Mouse (Mus musculus) forebrain, postnatal 0 days (tissue): Measurements from ENCODE around the gene Isyna1. TPM values are rescaled to one million over a fixed set of nuclear protein-coding genes. Genes with fewer than 3 reads are reported as not detected.

Experiments
- ATAC-seq: fragments of 200-750 bp; cut with Nextera tagmentation; 2 replicates; pipeline ENCODE4 v1.8.0; 2017; ENCODE audit warnings: mild to moderate bottlenecking, moderate library complexity
- DNase-seq: peaks from one replicate; pipeline ENCODE4 v3.0.0-alpha.2; 2015
- H3K27ac ChIP-seq: fragments of 300-500 bp; sonication (generic); 2 replicates; pipeline ENCODE4 v1.5.1; 2014; ENCODE audit warnings: low read depth, mild to moderate bottlenecking, antibody characterized with exemption, low read length, moderate library complexity, mixed read lengths
- H3K27me3 ChIP-seq: fragments of 300-500 bp; sonication (generic); 2 replicates; pipeline ENCODE4 v1.6.1; 2014; ENCODE audit warnings: mild to moderate bottlenecking, low read length, mixed read lengths; ENCODE audit not compliant: insufficient read depth
- H3K36me3 ChIP-seq: fragments of 300-500 bp; sonication (generic); 2 replicates; pipeline ENCODE4 v1.6.1; 2014; ENCODE audit warnings: mild to moderate bottlenecking, moderate library complexity; ENCODE audit not compliant: insufficient read depth
- H3K4me1 ChIP-seq: fragments of 300-500 bp; sonication (generic); 2 replicates; pipeline ENCODE4 v1.6.1; 2014; ENCODE audit warnings: antibody characterized with exemption; ENCODE audit not compliant: insufficient read depth
- H3K4me2 ChIP-seq: fragments of 300-500 bp; sonication (generic); 2 replicates; pipeline ENCODE4 v1.6.1; 2014; ENCODE audit warnings: low read depth, mild to moderate bottlenecking, moderate library complexity
- H3K4me3 ChIP-seq: fragments of 300-500 bp; sonication (generic); 2 replicates; pipeline ENCODE4 v1.5.1; 2014; ENCODE audit warnings: low read depth, low read length, mixed read lengths
- H3K9ac ChIP-seq: fragments of 300-500 bp; sonication (generic); 2 replicates; pipeline ENCODE4 v1.6.1; 2014; ENCODE audit warnings: mild to moderate bottlenecking
- H3K9me3 ChIP-seq: fragments of 300-500 bp; sonication (generic); 2 replicates; pipeline ENCODE4 v1.6.1; 2016; ENCODE audit warnings: low read length
- CTCF ChIP-seq: sonication (generic); IDR thresholded peaks from 2 replicates; pipeline ENCODE4 v1.5.1; 2016; ENCODE audit warnings: antibody characterized with exemption, control low read depth, low read depth
- WGBS: fragments of 180-500 bp; shearing (Covaris S2); extraction: QIAGEN DNeasy Blood & Tissue Kit; methylation state at CpG from one replicate; pipeline ENCODE4 v1.1.7; 2014; 5-methylcytosine and 5-hydroxymethylcytosine counted together
- polyA plus RNA-seq: library from polyadenylated mRNA; unstranded; fragments of >200 nt; fragmentation: Nextera tagmentation; extraction: Ambion mirVana; gene quantifications from 2 replicates; pipeline ENCODE4 v1.2.1, GENCODE M21; 2015
- total RNA-seq: library from RNA; depleted of rRNA; stranded (reverse); fragments of >200 nt; gene quantifications from 2 replicates; pipeline ENCODE4 v1.2.3, GENCODE M21; 2014; rRNA removed

Gene Isyna1
- total RNA-seq (127 and 136 TPM in 2 replicates), polyA plus RNA-seq (93.3 and 106 TPM in 2 replicates)

GRCm38 (mm10) chr8:70593961-70594609, at the start of gene Isyna1:
Gene Isyna1, plus strand, starts transcription at chr8:70594373.
- ATAC-seq (peak; percentile 83), DNase-seq (peak; percentile 85)
- under 1% methylated on average over 40 of the region's 40 CpGs for WGBS
- peak within 1 kb of the TSS; percentile 97 for H3K4me2 ChIP-seq
- H3K4me1 ChIP-seq: peaks cover 19% of the 10 kb centered on the region
- peaks cover 15% of the 10 kb centered on the region for H3K36me3 ChIP-seq
- H3K27me3 ChIP-seq: no peaks in the 10 kb centered on the region
- peak within 1 kb of the TSS; percentile 73 for H3K27ac ChIP-seq
- TF ChIP-seq CTCF: no peak
- H3K9me3 ChIP-seq: no peaks in the 10 kb centered on the region
- peak within 1 kb of the TSS; percentile 57 for H3K4me3 ChIP-seq
- H3K9ac ChIP-seq: peak within 1 kb of the TSS; percentile 68

GRCm38 (mm10) chr8:70546412-70546811, 47.8 kb upstream of the Isyna1 start:
- no peaks in the 10 kb centered on the region for H3K27me3 ChIP-seq
- 0 out of 2 replicates have a peak, but pooled peaks cover 5% of the 10 kb centered on the region for H3K36me3 ChIP-seq
- no peaks in the 10 kb centered on the region for H3K9me3 ChIP-seq
- no peak overlapping the region for H3K9ac ChIP-seq
- DNase-seq: no peak
- H3K4me2 ChIP-seq: no peak overlapping the region
- ATAC-seq: no peak
- no peaks in the 10 kb centered on the region for H3K4me1 ChIP-seq
- H3K4me3 ChIP-seq: no peak overlapping the region
- no peak overlapping the region for H3K27ac ChIP-seq
- no peak for TF ChIP-seq CTCF
- 90% methylated on average over 4 of the region's 4 CpGs for WGBS

GRCm38 (mm10) chr8:70547762-70548161, 46.4 kb upstream of the Isyna1 start:
- Histone ChIP-seq H3K27ac (no peak overlapping the region), H3K27me3 (no peaks in the 10 kb centered on the region), H3K36me3 (0 out of 2 replicates have a peak, but pooled peaks cover 5% of the 10 kb centered on the region), H3K4me3 (no peak overlapping the region), H3K4me1 (no peaks in the 10 kb centered on the region), H3K9ac (no peak overlapping the region), H3K4me2 (no peak overlapping the region), H3K9me3 (no peaks in the 10 kb centered on the region)
- whole genome bisulfite sequencing: 96% methylated on average over 6 of the region's 6 CpGs
- no peak for TF ChIP-seq CTCF
- no peak for DNase-seq
- ATAC-seq: no peak

- H3K9ac ChIP-seq: no peak overlapping the region
- ATAC-seq: no peak
- 95% methylated on average over 10 of the region's 10 CpGs for WGBS
Measured at GRCm38 (mm10) chr8:70549412-70550184, 44.6 kb upstream of the Isyna1 start.

GRCm38 (mm10) chr8:70551558-70552161, 42.5 kb upstream of the Isyna1 start:
- no peak for DNase-seq
- no peaks in the 10 kb centered on the region for H3K27me3 ChIP-seq
- H3K4me2 ChIP-seq: no peak overlapping the region
- H3K4me1 ChIP-seq: no peaks in the 10 kb centered on the region
- no peak overlapping the region for H3K27ac ChIP-seq
- no peak for ATAC-seq
- H3K36me3 ChIP-seq: no peaks in the 10 kb centered on the region
- no peaks in the 10 kb centered on the region for H3K9me3 ChIP-seq
- WGBS: 74% methylated on average over 3 of the region's 3 CpGs
- no peak for TF ChIP-seq CTCF
- no peak overlapping the region for H3K4me3 ChIP-seq
- H3K9ac ChIP-seq: no peak overlapping the region

More at GRCm38 (mm10) chr8:70549412-70550184, 44.6 kb upstream of the Isyna1 start:
- Histone ChIP-seq H3K36me3 (0 out of 2 replicates have a peak, but pooled peaks cover 5% of the 10 kb centered on the region), H3K4me2 (no peak overlapping the region), H3K27me3 (no peaks in the 10 kb centered on the region), H3K4me1 (no peaks in the 10 kb centered on the region), H3K27ac (no peak overlapping the region), H3K4me3 (no peak overlapping the region), H3K9me3 (no peaks in the 10 kb centered on the region)
- TF ChIP-seq CTCF: no peak
- DNase-seq: no peak

- H3K4me2 ChIP-seq: no peak overlapping the region
- ATAC-seq: no peak
Measured at GRCm38 (mm10) chr8:70552836-70553235, 41.3 kb upstream of the Isyna1 start.

More at GRCm38 (mm10) chr8:70552836-70553235, 41.3 kb upstream of the Isyna1 start:
- H3K4me3 ChIP-seq: no peak overlapping the region
- WGBS: 30% methylated on average over 1 of the region's 1 CpGs
- no peaks in the 10 kb centered on the region for H3K9me3 ChIP-seq
- no peaks in the 10 kb centered on the region for H3K36me3 ChIP-seq
- H3K27me3 ChIP-seq: no peaks in the 10 kb centered on the region
- no peak overlapping the region for H3K9ac ChIP-seq
- no peaks in the 10 kb centered on the region for H3K4me1 ChIP-seq
- TF ChIP-seq CTCF: no peak
- no peak for DNase-seq
- no peak overlapping the region for H3K27ac ChIP-seq
